Mouse (Mus musculus): ENCODE measurements around the gene Commd6. TPM values are rescaled to one million over a fixed set of nuclear protein-coding genes. Genes with fewer than 3 reads are reported as not detected.

Gene Commd6
- polyA plus RNA-seq, 1 experiment, result 34.5 TPM

DNA sequence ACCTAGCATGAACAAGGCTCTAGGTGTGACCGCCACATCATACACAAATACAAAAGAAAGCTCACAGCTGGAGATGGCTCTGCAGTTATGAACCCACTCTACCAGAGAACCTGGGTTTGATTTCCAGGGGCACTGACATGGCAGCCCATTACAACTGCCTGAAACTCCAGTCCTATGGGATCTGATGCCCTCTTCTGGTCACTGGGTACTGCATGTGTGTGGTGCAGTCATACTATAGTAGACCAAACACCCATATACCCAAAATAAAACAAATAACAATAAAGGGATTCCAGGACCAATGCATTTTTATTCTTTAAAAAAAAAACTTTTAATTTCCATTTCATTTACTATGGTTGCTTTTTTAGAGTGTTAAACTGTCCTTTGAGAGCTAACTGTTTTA is 4.7 kb downstream of the Commd6 start:
- H3K27ac ChIP-seq (ENCODE audit: control insufficient read depth, insufficient read depth, low read depth, low read length, poor library complexity), result no peak overlapping the region
- WGBS, result 86% methylated on average over 1 of the region's 1 CpGs
- no peak for TF ChIP-seq POLR2A (IDR thresholded peaks at IDR 0.05; ENCODE audit: borderline replicate concordance, control insufficient read depth, low read depth, low read length)
- no peak for TF ChIP-seq CTCF (IDR thresholded peaks at IDR 0.05; ENCODE audit: control insufficient read depth, insufficient read depth, low read length)
- no peak overlapping the region for H3K4me3 ChIP-seq (replicated peaks; ENCODE audit: control insufficient read depth, low read depth, low read length)
- no peaks in the 10 kb centered on the region for H3K4me1 ChIP-seq (ENCODE audit: control insufficient read depth, insufficient read depth, low read length)

DNA sequence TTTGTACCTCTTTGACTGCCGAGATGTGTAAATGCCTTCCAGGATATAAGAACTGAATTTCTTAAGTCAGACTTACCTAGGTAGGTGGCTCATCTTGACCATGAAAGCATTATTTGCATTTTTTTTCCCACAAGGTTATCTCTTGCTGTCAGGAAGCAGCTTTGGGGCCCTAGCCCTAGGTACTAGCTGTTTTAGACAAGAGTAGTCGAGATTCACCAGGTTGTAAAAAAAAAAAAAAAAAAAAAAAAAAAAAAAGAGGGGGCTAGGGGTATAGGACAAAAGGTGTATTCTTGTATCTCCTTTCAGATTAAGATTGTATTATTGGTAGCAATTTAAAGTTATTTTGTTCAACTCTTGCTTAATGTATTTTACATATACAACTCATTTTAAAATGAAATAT is 9.9 kb downstream of the Commd6 start:
- 75% methylated on average over 2 of the region's 2 CpGs for WGBS
- H3K4me1 ChIP-seq (ENCODE audit: control insufficient read depth, insufficient read depth, low read length), result no peaks in the 10 kb centered on the region

DNA sequence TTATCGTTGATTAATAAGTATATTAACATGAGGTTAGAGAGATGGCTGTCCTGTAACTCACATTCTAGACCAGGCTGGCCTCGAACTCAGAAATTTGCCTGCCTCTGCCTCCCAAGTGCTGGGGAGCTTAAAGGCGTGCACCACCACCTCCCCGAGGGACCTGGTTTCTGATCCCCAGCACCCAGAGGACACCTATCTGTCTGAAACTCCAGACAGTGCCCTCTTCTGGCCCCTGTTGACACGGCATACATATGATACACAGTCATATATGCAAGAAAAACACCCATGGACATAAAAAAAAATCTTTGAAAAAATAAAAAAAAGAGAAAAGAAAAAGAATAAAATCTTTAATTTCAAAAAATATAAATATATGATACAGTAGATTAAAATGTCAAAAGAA is 22.8 kb downstream of the Commd6 start:
- TF ChIP-seq CTCF (IDR thresholded peaks at IDR 0.05; ENCODE audit: control insufficient read depth, insufficient read depth, low read length) (no peak), POLR2A (IDR thresholded peaks at IDR 0.05; ENCODE audit: borderline replicate concordance, control insufficient read depth, low read depth, low read length) (no peak)
- Histone ChIP-seq H3K4me3 (replicated peaks; ENCODE audit: control insufficient read depth, low read depth, low read length) (no peak overlapping the region), H3K4me1 (ENCODE audit: control insufficient read depth, insufficient read depth, low read length) (no peaks in the 10 kb centered on the region; the same call in 1 of the 2 replicates), H3K27ac (ENCODE audit: control insufficient read depth, insufficient read depth, low read depth, low read length, poor library complexity) (no peak overlapping the region)
- 73% methylated on average over 5 of the region's 5 CpGs for whole genome bisulfite sequencing

More for the DNA sequence above, 9.9 kb downstream of the Commd6 start:
- TF ChIP-seq POLR2A (IDR thresholded peaks at IDR 0.05; ENCODE audit: borderline replicate concordance, control insufficient read depth, low read depth, low read length) (no peak), CTCF (IDR thresholded peaks at IDR 0.05; ENCODE audit: control insufficient read depth, insufficient read depth, low read length) (no peak)
- Histone ChIP-seq H3K4me3 (replicated peaks; ENCODE audit: control insufficient read depth, low read depth, low read length) (no peak overlapping the region), H3K27ac (ENCODE audit: control insufficient read depth, insufficient read depth, low read depth, low read length, poor library complexity) (no peak overlapping the region)

GRCm38 (mm10) chr14:101616178-101616577 is 24.3 kb downstream of the Commd6 start:
- Histone ChIP-seq H3K27ac (ENCODE audit: control insufficient read depth, insufficient read depth, low read depth, low read length, poor library complexity) (no peak overlapping the region), H3K4me1 (ENCODE audit: control insufficient read depth, insufficient read depth, low read length) (no peaks in the 10 kb centered on the region), H3K4me3 (replicated peaks; ENCODE audit: control insufficient read depth, low read depth, low read length) (no peak overlapping the region)
- 28% methylated on average over 9 of the region's 9 CpGs for WGBS
- no peak for TF ChIP-seq POLR2A (IDR thresholded peaks at IDR 0.05; ENCODE audit: borderline replicate concordance, control insufficient read depth, low read depth, low read length)
- TF ChIP-seq CTCF (IDR thresholded peaks at IDR 0.05; ENCODE audit: control insufficient read depth, insufficient read depth, low read length), result no peak

GRCm38 (mm10) chr14:101613206-101613605 is 27.3 kb downstream of the Commd6 start:
- no peak for TF ChIP-seq POLR2A (IDR thresholded peaks at IDR 0.05; ENCODE audit: borderline replicate concordance, control insufficient read depth, low read depth, low read length)
- no peak for TF ChIP-seq CTCF (IDR thresholded peaks at IDR 0.05; ENCODE audit: control insufficient read depth, insufficient read depth, low read length)
- WGBS, result 71% methylated on average over 1 of the region's 1 CpGs
- H3K4me1 ChIP-seq (ENCODE audit: control insufficient read depth, insufficient read depth, low read length), result no peaks in the 10 kb centered on the region
- H3K27ac ChIP-seq (ENCODE audit: control insufficient read depth, insufficient read depth, low read depth, low read length, poor library complexity), result no peak overlapping the region
- H3K4me3 ChIP-seq (replicated peaks; ENCODE audit: control insufficient read depth, low read depth, low read length), result no peak overlapping the region

- no peak overlapping the region for H3K27ac ChIP-seq (ENCODE audit: control insufficient read depth, insufficient read depth, low read depth, low read length, poor library complexity)
- no peak for TF ChIP-seq CTCF (IDR thresholded peaks at IDR 0.05; ENCODE audit: control insufficient read depth, insufficient read depth, low read length)
- no peak for TF ChIP-seq POLR2A (IDR thresholded peaks at IDR 0.05; ENCODE audit: borderline replicate concordance, control insufficient read depth, low read depth, low read length)
- no peak overlapping the region for H3K4me3 ChIP-seq (replicated peaks; ENCODE audit: control insufficient read depth, low read depth, low read length)
- no peaks in the 10 kb centered on the region; the same call in 1 of the 2 replicates for H3K4me1 ChIP-seq (ENCODE audit: control insufficient read depth, insufficient read depth, low read length)
- WGBS, result 80% methylated on average over 10 of the region's 10 CpGs
Measured at GRCm38 (mm10) chr14:101610701-101611100, 29.8 kb downstream of the Commd6 start.

DNA sequence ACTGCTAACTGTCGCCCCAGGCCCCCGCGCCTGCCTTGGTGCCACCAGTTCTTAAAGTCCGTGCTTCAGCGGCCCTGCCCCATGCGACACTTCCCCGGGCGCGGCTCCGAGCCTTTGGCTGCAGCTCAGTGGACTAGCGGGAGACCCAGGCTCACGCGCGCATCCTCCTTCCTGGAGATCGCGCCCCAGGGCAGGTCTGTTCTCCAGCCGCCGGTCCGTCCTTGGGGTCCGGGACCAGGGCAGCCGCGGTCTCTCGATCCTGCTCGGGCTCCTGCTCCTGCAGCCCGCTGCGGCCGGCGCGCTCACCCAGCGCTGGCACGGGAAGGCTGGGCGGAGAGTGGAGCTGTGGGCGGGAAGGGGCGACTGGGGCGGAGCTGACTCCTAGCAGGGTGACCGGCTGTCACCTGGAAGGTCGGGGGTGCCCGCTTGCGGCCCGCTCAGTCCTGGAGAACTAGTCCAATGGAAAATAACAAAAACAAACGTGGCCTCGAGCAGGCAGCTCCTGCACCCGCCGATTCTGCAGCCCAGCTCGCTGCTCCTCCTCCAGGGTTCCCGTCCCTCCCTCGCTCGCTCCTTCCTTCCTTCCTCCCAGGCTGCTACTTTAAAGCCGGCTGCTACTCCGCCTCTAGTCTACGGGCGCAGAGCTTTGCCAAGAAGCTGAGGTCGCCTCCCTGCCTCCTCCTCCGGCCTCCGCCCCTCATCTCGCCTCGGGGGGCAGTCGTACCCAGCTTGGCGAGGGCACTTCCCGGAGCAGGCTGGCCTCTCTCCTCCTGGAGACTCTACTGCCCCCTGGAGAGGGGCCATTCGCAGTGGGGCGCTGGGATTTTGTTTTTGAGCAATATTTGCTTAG is 31.7 kb downstream of the Commd6 start, which contains the start of gene Tbc1d4:
Gene Tbc1d4, minus strand, starts transcription at position 673 of the 850 bp plus-strand sequence.
- H3K4me1 ChIP-seq (ENCODE audit: control insufficient read depth, insufficient read depth, low read length), result no peaks in the 10 kb centered on the region; the same call in 1 of the 2 replicates
- peak within 1 kb of the TSS; percentile 73 for H3K4me3 ChIP-seq (replicated peaks; ENCODE audit: control insufficient read depth, low read depth, low read length)
- under 1% methylated on average over 62 of the region's 62 CpGs for whole genome bisulfite sequencing
- TF ChIP-seq CTCF (IDR thresholded peaks at IDR 0.05; ENCODE audit: control insufficient read depth, insufficient read depth, low read length) (peak; percentile 53), POLR2A (IDR thresholded peaks at IDR 0.05; ENCODE audit: borderline replicate concordance, control insufficient read depth, low read depth, low read length) (no peak)
- no peak within 1 kb of the TSS; the same call in 1 of the 2 replicates for H3K27ac ChIP-seq (ENCODE audit: control insufficient read depth, insufficient read depth, low read depth, low read length, poor library complexity)

DNA sequence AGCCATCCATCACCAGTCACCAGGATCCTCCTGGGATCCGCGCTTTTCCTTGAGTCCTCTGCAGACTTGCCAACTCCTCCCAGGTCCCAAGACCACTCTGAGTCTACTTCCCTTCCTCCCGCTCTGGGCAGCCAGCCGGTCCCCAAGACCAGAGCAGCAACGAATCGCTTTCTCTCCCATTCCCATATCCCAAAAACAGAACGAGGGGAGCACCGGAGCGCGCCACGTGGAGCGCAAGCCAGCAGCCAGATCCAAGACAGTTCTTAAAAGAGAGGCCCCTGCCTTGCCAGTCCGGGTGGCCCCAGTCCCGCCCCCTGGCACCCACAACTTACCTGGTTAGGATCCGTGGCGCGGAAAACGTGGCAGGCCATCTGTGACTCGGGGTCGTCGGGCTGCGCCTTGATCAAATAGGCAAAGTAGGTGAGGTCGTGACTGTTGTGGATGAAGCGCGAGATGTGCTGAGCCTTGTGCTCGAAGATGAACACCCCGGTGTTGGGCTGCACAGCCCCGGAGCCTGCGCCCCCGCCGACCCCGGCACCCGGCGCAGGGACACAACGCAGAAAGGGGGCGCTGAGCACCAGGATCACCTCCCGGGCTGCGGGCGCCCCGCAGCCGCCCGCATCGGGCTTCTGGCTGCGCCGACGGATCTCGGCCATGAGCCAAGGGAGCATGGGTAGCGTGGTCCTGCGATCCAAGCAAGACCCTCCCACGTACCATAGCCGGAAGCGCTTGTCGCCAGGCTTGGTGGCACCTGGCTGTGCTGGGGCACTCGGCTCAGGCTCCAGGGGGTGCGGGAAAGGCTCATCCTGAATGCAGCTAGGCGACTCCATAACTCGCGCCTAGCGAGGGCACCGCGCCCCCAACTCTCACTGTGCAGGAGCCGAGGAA is 32.6 kb downstream of the Commd6 start:
- WGBS, result under 1% methylated on average over 62 of the region's 62 CpGs
- no peak overlapping the region for H3K27ac ChIP-seq (ENCODE audit: control insufficient read depth, insufficient read depth, low read depth, low read length, poor library complexity)
- no peak for TF ChIP-seq POLR2A (IDR thresholded peaks at IDR 0.05; ENCODE audit: borderline replicate concordance, control insufficient read depth, low read depth, low read length)
- TF ChIP-seq CTCF (IDR thresholded peaks at IDR 0.05; ENCODE audit: control insufficient read depth, insufficient read depth, low read length), result no peak

More for the DNA sequence above, 32.6 kb downstream of the Commd6 start:
- Histone ChIP-seq H3K4me3 (replicated peaks; ENCODE audit: control insufficient read depth, low read depth, low read length) (peak overlapping the region; percentile 73), H3K4me1 (ENCODE audit: control insufficient read depth, insufficient read depth, low read length) (no peaks in the 10 kb centered on the region; the same call in 1 of the 2 replicates)

Data from bone marrow, adult 2 months (tissue).